Mouse (Mus musculus) kidney, adult 2 months (tissue): ENCODE data around the gene Olfr1226.

Experiments
- CTCF ChIP-seq: fragments of 200-500 bp; conservative IDR thresholded peaks from 2 replicates; pipeline ENCODE4 v1.5.1; 2011; ENCODE audit warnings: low read depth, mild to moderate bottlenecking, control low read depth, low read length, moderate library complexity, mixed read lengths; ENCODE audit not compliant: insufficient read depth, insufficient read length
- POLR2A ChIP-seq: fragments of 200-500 bp; IDR thresholded peaks from one replicate; pipeline ENCODE4 v1.6.1; 2011; ENCODE audit warnings: low read depth, low read length, control low read depth

- TF ChIP-seq CTCF (no peak), POLR2A (no peak)
Measured at GRCm38 (mm10) chr2:89199948-89200347, at the start of gene Olfr1226.
